Mouse (Mus musculus): ENCODE measurements around the gene Taar7d.
"Not testable (repeated sequence)": the region's sequence is repeated elsewhere in the genome, so short reads cannot be mapped to it uniquely, and the experiment has no call there.

Gene Taar7d

DNA sequence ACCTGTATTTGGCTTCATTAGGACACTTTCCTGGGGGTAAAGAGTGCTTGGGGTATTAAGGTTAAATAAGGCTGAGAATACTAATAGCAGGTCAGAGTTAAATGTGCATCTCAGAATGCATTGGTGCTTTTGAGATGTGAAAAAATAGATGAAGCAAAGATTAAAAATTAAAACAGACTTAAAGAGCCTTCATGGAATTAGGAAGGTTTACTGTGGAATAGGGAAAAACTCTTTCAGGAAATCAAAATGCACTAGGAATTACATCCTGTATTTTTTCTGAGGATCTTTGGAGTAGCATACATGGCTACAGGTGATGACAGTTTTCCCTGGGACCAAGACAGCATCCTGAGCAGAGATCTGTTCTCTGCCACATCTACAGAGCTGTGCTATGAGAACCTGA is at the start of gene Taar7d:
TSS of gene Taar7d (plus strand) at position 301 of the 400 bp plus-strand sequence.
- no peak for DNase-seq (ENCODE audit: low read depth)

DNA sequence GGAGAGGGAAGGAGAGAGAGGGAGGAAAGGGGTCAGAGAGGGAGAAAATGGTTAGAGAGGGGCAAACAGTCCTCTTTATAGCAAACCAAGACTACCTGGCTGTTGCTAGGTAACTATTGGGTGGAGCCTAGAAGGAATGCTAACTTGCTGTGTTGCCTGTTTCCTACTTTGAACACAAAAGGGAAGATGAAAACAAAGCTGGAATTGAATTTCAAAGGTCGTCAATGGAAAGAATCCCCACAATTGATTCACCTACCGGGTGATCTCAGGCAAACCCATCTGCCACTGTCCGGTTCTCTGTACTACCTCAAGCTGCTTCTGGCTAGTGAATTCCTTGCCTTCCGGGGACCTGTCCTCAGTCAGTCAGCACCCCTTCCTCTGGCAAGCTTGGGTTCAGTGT is 49.1 kb upstream of the Taar7d start:
- no peak for DNase-seq (ENCODE audit: low read depth)

DNA sequence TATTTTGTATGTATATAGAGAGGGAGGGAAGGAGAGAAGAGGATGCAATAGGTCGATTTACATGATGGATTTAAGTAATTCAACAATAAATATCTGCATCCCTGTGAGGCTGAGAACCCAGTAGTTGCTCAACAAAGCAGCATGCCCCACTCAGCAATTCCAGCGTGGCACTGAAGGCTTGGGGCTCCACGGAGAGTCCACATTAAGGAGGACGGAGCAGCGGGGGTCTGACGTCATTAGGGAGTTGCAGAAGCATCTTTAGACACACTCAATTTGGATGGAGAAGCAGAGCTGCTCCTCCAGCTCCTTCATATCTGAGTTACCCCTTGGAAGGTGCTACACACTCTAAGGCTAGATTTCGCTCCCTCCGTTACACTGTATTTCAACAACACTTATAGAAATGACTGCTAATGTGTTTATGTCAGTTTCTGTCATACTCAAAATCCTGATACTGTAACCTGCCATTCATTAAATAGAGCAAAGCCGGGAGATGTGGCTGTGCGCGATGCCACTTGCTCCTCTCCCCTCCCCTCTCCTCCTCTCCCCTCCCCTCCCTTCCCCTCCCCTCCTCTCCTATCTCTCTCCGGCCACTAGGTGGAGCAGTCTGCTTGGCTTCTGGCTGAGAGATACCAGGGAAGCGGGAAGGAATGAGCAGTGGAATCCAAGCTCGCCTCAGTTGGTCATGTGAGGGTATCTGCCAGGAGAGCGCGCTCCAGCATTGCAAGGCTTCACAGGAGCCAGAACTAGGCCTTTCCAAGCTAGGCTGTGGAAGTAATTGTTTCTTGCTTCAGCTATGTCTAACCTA is 47.9 kb upstream of the Taar7d start:
- peak; percentile 45 for DNase-seq (ENCODE audit: low read depth)

DNA sequence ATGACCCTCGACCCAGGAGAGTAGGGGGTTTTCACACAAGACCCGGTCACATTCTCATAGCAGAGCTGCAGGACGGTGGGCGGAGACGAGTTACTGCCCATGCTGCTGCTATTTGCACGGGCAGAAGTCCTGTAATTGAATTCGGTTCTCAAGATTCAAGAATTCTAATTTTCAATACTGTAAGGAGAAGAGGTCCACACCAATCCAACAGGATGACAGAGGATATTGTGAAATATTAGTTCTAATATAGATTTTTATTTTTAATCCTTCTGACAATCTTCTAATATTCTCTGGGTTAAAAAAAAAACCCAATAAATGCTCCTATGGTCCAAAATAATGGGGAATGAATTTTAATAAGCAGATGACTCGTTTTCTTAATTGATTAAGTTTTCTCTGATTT is 41.5 kb upstream of the Taar7d start, which contains the start of gene Taar6:
TSS of gene Taar6 (minus strand) at position 101 of the 400 bp plus-strand sequence.
- no peak for DNase-seq (ENCODE audit: low read depth)

DNA sequence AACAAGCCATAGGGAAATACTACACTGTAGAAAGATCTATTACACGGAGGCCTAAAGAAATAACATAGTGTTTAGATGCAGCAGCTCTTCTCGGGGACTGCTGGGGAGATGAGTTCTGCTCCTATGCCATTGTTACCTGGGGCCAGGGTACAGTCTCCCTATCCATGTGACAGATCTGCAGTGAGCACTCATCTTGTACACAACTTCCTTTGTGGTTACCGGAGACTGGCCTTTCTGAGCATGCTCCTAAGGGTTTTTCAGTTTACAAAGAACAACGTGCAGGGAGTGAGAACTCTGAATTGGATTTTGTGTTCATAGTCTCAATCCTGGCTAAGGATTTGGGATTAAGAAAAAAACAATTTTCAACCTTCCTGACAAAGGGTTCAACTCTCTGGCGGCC is 40.6 kb upstream of the Taar7d start:
- DNase-seq (ENCODE audit: low read depth): no peak

DNA sequence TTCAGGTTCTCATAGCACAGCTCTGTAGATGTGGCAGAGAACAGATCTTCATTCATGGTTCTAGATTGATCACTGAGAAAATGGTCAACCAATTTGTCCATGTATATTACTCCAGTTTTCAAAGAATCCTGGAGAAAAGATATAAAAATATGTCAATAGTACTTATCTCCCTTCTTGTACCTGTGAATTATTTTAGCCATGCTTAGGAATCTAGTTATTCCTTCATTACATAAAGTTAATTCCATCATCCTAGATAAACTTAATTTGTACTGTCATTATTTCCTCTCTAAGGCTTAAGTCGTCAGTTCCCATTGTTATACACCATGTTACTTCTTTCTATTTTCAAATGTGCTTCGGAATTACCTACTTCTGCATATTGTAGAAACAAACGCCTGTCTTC is 33.6 kb upstream of the Taar7d start, which contains the start of gene Taar7a:
TSS of gene Taar7a (minus strand) at position 101 of the 400 bp plus-strand sequence.
- DNase-seq (ENCODE audit: low read depth): no peak

DNA sequence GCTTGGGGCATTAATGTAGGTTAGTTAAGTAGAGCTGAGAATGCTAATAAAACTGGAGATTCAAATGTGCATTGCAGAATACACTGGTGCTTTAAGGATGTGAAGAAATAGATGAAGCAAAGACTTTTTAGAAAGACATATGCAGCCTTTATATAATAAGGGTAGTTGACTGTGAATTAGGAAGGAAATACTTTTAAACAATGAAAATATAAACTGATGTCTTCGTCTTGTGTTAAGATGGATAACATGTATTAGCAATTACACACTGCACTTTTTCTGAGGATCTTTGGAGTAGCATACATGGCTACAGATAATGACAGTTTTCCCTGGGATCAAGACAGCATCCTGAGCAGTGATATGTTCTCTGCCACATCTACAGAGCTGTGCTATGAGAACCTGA is 27.4 kb upstream of the Taar7d start, which contains the start of gene Taar7b:
TSS of gene Taar7b (plus strand) at position 301 of the 400 bp plus-strand sequence.
- no peak for DNase-seq (ENCODE audit: low read depth)

DNA sequence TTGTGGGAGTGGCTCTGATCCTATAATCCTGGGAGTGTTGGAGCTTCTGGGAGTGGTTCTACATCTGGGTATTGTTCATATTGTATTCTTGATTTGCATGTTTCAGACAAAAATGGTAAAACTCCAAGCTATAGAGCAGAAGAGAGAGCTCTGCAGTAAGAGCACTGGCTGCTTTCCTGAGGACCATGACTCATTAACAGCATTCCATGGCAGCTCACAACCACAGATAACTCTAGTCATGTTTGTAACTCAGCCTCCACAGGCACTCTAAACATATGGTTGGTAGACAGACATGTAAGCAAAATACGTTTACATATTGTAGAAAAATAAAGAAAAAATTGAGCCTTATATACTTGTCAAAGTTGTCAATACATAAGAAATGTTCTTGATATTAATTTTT is 20.6 kb upstream of the Taar7d start:
- no peak for DNase-seq (ENCODE audit: low read depth)

DNA sequence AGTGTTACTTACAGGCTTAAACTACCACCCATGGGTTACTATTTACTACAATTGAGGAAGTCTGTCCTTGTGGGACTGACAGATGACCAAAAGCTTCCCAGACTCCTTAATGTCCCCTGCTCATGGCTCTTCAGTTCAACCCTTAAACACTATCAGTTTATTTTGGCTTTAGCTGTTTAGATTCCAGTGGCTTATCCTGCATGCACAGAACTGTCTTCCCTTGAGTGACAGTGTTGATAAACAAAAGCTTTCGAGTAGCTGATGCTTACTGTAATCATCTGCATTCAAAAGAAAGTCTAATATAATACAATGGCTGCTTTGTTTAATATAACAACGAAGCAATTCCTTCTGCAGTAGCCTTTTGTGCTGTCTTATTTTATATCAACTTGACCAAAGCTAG is 20.0 kb upstream of the Taar7d start:
- DNase-seq (ENCODE audit: low read depth): no peak

DNA sequence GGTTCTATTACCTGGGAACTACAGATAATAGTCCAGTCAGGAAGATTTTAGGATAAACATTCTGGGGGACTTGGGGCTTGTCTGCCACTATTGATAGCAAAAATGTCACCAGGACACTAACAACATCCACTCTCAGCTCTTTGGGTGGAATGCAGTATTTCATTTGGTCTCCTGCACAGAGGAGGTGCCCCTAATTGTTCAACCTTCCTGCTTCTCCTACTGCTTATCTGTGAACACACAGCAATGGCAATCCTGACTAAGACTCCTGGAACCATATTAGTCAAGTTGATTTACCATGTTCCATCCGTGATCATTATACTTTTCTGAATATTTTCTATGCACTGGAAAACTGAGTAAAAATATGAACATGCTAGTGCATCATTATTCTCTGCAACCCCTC is 18.9 kb upstream of the Taar7d start:
- no peak for DNase-seq (ENCODE audit: low read depth)

DNA sequence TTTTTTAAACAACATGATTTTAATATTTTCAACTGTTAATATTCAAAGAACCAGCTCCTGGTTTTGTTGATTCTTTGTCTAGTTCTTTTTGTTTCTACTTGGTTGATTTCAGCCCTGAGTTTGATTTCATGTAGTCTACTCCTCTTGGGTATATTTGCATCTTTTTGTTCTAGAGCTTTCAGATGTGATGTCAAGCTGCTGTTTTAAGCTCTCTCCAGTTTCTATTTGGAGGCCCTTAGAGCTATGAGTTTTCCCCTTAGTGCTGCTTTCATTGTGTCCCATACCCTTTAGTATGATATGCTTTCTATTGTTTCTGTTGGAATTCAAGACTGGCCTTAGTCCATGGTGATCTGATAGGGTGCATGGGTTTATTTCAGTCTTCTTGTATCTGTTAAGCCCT is 4.3 kb downstream of the Taar7d start:
- DNase-seq (ENCODE audit: low read depth): no peak

DNA sequence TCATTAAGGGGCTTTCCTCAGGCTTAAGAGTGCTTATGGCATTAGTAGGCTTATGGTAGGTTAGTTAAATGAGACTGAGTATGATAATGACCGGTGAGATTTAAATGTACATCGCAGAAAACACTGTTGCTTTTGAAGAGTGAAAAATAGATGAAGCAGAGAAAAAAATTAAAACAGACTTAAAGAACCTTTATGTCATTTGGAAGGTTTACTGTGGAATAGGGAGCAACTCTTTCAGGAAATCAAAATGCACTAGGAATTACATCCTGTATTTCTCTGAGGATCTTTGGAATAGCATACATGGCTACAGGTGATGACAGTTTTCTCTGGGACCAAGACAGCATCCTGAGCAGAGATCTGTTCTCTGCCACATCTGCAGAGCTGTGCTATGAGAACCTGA is 10.3 kb downstream of the Taar7d start, which contains the start of gene Taar7e:
TSS of gene Taar7e (plus strand) at position 301 of the 400 bp plus-strand sequence.
- no peak for DNase-seq (ENCODE audit: low read depth)

DNA sequence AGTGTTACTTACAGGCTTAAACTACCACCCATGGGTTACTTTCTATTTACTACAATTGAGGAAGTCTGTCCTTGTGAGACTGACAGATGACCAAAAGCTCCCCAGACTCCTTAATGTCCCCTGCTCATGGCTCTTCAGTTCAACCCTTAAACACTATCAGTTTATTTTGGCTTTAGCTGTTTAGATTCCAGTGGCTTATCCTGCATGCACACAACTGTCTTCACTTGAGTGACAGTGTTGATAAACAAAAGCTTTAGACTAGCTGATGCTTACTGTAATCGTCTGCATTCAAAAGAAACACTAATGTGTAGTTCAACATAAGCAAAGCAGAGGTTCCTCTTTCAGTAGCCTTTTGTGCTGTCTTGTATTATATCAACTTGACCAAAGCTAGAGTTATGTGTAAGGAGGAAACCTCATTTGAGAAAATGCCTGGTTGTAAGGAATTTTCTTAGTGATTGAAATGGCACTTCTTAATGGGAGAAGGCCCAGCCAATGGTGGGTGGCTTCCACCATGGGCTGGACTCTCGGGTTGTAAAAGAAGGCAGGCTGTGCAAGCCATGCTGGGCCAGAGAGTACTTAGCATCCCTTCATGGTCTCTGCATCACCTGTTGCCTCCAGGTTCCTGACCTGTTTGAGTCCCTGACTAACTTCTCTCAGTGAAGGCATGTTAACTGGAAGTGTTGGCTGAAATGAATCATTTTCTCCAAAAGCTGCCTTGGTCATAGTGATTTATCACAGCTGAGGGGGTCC is 13.3 kb downstream of the Taar7d start:
- no peak for DNase-seq (ENCODE audit: low read depth)

DNA sequence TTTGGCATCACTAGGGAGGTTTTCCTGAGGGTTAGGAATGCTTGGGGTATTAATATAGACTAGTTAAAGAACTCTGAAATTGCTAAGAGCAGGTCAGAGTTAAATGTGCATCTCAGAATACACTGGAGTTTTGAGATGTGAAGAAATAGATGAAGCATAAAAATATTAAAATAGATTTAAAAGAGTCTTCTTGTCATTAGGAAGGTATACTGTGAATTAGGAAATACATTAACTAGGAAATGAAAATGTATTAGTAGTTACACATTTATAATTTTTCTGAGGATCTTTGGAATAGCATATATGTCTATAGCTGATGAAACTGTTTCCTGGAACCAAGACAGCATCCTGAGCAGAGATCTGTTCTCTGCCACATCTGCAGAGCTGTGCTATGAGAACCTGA is 22.2 kb downstream of the Taar7d start, which contains the start of gene Taar7f:
TSS of gene Taar7f (plus strand) at position 301 of the 400 bp plus-strand sequence.
- DNase-seq (ENCODE audit: low read depth): no peak

DNA sequence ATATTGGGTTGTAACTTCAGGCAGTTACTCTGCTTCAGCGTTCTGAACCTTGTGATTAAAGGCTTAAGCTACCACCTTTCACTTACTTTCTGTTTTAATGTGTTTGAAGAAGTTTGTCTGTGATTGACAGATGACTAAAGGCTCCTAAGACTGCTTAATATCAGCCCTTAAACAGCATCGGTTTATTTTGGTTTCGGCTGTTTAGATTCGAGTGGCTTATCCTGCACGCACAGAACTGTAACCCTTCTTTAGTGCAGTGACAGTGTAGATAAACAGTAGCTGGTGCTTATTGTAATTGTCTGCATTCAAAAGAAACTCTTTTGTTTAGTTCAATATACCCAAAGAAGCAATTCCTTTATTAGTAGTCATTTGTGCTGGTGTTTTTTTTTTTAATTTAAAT is 25.0 kb downstream of the Taar7d start:
- no peak for DNase-seq (ENCODE audit: low read depth)

DNA sequence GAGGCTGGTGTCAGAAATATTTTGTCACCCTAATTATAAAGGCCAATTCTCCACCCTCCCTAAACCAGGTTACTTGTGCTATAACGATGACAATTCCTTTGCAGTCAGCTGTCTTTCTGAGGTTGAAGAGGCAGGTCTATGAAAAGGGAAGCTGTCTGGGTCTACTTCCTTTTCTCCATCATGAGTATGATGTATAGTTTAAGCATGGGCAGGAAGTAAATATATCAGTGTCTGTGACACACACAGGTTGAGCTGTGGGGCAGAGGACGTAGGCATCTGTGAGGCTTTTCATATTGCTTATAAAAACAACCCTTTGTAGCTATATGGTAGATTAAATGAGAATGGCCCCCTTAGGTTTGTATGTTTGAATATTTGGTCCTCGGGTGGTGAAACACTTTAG is 32.0 kb downstream of the Taar7d start:
- no peak for DNase-seq (ENCODE audit: low read depth)

DNA sequence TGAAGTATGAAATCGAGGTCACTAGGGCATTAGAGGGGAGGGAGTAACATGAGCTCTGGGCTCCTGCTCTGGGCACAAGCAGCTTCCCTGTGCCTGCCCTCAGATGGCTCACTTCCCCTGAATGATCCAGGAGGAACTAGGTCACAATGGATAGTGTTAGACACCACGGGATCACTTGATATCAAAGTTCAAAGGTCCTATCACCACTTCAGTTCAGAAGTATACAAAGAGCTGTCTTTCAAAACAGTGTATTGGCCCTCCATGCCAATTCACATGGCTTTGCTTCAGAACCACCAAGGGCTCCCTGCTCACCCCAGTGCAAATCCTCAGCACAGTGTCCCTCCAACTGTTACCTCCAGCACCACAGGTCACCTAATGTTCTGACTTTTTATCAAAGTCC is 47.7 kb downstream of the Taar7d start:
- DNase-seq (ENCODE audit: low read depth): not testable (repeated sequence)

DNA sequence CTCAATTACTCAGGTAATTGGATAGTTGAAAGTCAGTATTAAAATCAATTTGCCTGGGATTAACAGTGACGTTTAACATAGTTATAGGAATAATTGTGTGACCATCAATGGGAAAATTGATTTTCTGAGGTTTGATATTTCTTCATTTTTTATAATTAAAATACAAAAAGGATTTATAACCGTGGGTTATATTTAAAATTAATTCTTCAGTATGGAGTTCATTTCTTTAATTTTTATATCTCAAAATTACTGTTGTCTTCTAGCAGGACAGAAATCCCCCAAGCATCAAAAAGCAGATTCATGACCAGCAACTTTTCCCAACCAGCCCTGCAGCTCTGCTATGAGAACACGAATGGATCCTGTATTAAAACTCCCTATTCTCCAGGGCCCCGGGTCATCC is 49.2 kb downstream of the Taar7d start, which contains the start of gene Taar8a:
TSS of gene Taar8a (plus strand) at position 301 of the 400 bp plus-strand sequence.
- DNase-seq (ENCODE audit: low read depth): not testable (repeated sequence)
